Mouse (Mus musculus): ENCODE results near the gene Olfr281.
"Not testable (repeated sequence)": the region's sequence is repeated elsewhere in the genome, so short reads cannot be mapped to it uniquely, and the experiment has no call there.

Gene Olfr281

DNA sequence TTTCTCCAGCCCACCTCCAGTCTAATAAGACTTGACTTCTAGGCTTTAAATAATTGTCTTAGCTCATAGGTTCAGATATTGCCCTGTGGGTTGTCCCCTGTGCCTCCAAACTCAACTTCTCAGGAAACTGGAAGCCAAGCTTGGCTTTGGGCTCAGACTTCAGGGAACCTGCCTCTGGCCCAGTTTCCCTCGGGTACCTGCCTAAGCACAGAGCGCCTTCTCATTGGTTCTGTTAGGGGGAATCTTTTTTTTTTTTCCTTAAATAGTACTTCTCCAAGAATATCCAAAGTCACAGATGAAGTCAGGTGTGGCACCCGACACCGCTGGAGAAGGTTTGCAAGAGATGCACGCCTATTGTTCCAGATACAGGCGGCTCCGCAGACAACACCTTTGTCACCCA is at the start of gene Olfr281:
TSS of gene Olfr281 (plus strand) at position 301 of the 400 bp plus-strand sequence.
- no peak for ATAC-seq (ENCODE audit: low TSS enrichment)

DNA sequence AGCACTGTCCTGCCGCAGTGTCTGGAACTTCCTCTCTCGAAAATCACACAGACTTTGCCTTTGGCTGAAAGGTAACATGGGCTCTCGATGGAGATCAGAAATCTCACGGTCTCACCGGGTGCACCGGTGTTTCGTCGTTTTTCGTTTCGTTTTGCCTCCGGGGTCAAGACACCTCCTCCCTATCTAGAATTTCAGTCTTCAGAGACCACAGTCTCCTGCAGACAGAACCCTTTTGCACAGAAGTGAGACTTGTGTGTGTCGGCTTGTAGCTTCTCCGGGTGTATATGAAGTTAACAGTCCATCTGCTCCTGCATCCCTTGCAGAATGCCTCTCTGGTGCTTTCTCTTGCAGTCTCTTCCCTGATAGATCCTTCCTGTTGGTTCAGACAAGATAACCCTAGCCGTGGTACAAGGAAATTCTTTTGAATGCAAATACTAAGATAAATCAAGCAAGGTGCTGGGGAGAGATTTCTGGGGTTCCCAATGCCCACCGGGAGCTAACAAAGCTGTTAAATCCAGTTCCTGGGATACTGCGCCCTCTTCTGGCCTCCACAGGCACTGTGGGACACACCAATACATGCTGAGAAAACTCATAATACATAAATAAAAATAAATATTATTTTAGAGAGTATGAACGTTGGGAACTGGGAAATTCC is 43.9 kb upstream of the Olfr281 start:
- ATAC-seq (ENCODE audit: low TSS enrichment): peak; percentile 50; the same call in 1 of the 2 replicates

DNA sequence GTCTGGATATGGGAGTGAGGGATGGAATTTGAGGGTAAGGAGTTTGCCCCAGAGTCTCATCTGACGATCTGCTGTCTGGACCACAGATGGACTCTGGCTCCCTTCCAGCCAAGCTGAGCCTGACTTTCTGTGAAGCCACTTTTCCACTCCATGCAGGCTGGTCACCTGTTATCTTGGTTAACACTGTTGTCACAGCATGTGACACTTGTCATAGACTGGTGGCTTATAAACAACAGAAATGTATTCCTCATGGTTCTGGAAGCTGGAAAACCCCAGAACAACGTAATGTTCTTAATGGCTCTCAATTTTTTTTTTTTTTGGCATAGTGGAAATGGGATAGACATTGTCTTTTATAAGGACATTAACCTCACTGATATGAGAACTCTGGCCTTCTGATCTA is 42.8 kb upstream of the Olfr281 start:
- no peak for ATAC-seq (ENCODE audit: low TSS enrichment)

DNA sequence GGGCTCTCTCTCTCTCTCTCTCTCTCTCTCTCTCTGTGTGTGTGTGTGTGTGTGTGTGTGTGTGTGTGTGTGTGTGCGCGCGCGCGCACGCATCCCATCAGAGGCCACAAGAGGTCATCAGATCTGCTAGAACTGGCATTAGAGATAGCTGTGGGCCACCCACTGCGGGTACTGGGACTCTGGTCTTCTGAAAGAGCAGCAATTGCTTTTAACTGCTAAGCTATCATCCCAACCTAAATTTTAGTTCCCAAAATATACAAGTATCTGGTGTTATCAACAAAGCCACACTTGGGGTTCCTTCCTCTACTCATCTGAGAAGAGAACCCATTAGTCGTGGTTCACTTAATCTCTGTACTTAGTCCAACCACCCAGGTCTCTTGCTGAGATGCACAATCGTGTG is 42.1 kb upstream of the Olfr281 start:
- ATAC-seq (ENCODE audit: low TSS enrichment): no peak

DNA sequence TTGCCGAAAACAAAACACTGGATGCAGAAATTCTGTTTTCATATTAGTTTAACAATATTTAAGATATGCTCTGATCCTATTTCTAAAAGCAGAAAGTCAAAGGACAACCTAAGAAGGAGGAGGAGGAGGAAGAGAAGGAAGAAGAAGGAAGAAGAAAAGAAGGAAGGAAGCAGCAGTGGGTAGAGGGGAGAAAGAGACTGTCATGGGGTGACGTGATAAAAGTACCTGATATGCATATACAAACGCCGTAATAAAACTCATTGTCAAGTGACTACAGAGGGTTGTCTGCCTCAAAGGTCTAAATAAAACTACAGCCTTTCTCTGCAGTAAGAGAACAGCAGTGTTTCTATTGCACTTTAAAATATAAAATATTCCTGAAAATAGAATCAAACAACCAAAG is 36.4 kb upstream of the Olfr281 start:
- ATAC-seq (ENCODE audit: low TSS enrichment): no peak

DNA sequence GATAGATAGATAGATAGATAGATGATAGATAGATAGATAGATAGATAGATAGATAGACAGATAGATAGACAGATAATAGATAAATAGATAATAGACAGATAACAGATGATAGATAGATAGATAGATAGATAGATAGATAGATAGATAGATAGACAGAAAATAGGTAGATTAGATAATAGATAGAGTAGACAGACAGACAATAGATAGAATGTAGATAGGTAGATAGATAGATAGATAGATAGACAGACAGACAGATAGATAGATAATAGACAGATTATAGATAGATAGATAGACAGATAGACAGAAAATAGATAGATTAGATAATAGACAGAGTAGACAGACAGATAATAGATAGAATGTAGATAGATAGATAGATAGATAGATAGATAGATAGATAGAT is 35.6 kb upstream of the Olfr281 start:
- ATAC-seq (ENCODE audit: low TSS enrichment): not testable (repeated sequence)

DNA sequence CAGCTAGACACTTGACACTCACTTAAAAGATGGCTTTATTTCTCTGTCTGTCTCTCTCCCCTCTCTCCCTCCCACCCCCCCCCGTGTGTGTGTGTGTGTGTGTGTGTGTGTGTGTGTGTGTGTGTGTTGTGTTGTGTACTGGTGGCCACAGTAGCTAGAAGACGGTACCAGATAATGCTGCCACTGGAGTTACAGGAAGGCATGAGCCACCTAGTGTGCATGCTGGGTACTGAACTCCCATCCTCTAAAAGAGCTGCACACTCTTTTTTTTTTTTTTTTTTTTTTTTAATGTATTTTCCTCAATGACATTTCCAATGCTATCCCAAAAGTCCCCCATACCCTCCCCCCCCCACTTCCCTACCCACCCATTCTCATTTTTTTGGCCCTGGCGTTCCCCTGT is 35.1 kb upstream of the Olfr281 start:
- ATAC-seq (ENCODE audit: low TSS enrichment): not testable (repeated sequence)

DNA sequence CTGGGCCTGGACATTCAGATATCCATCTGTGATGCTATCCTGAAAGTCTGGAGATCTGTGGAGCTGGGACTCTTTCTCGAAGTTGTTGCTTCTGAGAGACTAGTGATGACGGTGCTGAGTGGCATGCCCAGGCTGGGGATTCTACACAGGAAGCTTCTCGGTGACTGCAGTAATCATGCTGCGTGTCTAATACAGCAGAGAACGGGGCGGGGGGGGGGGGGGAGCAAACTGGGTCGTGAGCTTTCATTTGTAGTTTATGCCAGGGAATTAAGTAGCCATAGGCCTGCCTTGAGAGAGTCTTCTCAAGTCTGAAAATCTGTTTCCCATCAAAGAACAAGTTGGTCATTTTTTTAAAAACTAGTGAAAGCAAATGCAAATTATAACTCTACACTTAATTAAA is 34.3 kb upstream of the Olfr281 start:
- ATAC-seq (ENCODE audit: low TSS enrichment): no peak

DNA sequence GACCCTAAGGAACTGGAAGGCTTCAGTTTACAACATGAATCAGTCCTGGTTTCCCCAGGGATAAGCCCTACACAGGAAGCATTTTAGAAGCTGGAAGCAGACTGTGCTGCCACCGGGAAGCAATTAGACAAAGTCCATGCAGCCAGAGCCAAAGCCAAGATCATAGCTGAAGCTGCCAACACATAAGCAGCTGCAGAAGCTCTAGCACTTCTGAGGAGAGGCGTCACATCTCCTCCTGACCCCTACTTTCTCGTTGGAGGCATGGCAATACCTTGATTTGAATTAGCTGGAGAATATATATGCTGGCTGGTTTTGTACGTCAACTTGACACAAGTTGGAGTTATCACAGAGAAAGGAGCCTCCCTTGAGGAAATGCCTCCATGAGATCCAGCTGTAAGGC is 31.5 kb upstream of the Olfr281 start:
- ATAC-seq (ENCODE audit: low TSS enrichment): no peak

DNA sequence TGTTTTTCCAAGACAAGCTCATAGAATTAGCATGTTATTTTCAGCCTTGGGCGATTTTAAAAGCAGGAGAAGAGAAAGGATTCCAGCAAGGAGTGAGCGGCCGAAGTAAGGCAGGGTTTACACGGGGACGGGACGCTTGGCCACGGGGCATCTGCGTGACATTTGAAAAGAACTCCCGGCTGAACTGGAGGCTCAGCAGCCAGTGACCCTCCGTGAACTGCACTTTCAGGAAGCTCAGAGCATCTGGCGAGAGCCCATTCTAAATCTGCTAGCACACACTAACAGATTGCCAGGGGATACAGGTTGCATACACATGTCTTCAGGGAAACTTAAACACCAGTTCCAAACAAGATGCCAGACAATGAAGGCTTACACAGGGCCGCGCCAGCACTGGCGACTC is 28.1 kb upstream of the Olfr281 start:
- ATAC-seq (ENCODE audit: low TSS enrichment): no peak

DNA sequence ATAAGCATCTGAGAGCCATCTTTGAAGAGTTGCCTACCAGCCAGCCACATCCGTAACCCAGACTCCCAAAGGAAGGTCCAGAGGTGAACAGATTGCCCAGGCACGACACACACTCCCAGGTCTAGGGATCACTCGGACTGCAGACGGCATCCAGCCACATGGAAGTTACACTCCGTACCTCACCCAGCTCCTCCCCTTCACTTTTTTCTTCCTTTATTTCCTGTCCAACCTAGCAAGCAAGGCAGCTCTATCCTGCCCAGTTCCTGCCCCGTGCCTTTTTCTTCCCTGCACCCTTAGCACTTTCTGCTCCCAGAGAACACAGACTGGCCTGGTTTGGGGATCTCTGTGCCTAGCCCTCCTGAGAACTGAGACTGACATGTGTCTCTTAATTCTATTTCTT is 27.6 kb upstream of the Olfr281 start:
- ATAC-seq (ENCODE audit: low TSS enrichment): no peak

DNA sequence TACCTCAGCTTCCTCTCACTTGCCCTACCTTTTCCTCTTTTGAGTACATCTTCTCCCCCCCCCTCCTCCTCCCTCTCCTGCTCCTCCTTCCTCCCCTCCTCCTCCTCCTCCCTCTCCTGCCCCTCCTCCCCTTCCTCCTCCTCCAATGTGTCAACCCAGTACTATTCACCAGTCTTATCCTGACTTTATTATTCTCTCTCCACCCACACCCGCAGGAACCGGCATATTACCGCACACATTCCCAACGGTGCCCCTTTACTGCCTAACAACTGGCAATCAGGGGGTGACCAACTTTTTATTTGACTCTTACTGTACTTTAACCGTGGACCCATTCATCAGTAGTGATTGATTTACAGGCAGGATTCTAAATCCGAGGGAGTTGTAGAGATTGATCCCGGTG is 27.2 kb upstream of the Olfr281 start:
- no peak for ATAC-seq (ENCODE audit: low TSS enrichment)

DNA sequence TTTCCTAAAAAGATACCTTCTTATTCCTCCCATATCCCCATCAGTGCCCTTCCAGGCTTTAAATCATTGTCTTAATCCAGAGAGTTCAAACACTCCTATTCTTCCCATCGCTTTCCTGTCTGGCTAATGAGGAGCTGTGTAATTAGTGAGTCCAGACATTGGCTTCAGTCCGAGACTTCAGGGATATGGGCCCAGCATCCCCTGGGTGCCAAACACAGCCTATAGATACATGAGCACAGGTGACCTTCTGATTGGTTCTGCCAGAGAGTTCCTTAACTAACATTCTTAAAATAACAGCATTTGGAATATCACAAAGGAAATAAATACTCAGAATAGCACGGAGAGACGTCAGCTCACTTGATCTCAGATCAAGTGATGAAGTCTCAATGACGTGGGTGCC is 21.5 kb upstream of the Olfr281 start, which contains the start of gene Olfr282:
TSS of gene Olfr282 (plus strand) at position 301 of the 400 bp plus-strand sequence.
- ATAC-seq (ENCODE audit: low TSS enrichment): not testable (repeated sequence)

DNA sequence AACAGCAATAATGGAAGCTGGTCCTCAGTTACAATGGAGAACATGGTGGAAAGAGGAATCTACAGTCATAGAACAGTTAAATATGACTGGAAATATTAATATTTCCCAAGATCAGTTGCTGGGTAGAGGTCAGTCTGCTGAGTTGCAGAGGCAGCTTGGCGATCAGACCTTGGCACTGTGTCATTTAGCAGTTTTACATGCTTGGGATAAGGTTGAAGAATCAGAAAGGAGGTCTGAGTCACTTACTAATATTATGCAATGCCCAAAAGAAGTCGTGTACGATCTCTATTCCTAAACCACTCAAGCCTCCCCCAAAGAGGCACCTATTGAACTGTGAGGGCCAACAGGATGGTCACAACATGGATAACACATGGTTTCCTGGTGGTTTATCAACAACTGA is 7.8 kb upstream of the Olfr281 start:
- no peak for ATAC-seq (ENCODE audit: low TSS enrichment)

DNA sequence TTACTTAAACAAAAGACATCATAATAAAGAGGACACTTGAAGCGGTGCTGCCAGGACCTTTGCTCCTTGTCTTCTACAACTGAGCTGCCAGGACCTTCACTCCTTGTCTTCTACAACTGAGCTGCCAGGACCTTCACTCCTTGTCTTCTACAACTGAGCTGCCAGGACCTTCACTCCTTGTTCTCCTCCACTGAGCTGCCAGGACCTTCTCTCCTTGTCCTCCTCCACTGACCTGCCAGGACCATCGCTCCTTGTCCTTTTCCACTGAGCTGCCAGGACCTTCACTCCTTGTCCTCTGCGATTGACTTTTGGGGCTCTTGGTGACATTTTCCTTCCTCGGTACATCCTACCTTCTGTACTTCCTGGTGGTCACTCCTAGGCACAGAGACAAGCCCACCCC is 3.9 kb upstream of the Olfr281 start:
- no peak for ATAC-seq (ENCODE audit: low TSS enrichment)

DNA sequence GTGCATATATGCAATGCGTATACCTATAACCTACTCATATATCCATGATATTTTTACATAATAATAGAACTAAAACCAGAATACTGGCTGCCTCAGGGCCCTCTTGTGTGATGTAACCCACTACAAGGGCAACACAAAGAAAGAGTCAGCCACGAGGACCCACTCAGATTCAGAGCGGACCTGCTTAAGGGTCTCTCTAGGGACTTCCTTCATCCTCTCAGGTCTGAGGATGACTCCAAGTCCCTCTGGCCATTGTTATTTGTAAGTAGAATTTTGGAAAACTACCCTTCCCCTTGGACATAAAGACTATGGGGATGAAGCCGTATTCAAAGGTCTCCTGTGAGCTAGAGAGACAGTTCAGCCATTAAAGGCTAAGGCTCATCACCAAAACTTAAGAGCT is 17.2 kb downstream of the Olfr281 start, which contains the start of gene OR5BS1P:
TSS of gene OR5BS1P (plus strand) at position 301 of the 400 bp plus-strand sequence.
- no peak for ATAC-seq (ENCODE audit: low TSS enrichment)

DNA sequence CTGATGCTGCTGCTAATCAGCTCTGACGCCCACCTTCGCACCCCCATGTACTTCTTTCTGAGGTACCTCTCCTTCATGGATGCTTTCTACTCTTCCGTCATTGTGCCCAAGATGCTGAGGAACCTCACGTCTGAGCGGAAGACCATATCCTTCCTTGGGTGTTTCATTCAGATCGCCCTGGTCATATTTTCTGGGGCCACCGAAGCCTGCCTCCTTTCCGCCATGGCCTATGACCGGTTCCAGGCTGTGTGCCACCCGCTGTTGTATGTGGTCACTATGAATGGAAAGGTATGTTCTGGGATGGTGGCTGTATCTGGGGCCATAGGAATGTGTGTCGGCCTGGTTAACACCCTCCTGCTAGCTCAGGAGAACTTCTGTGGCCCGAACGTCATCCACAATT is 19.2 kb downstream of the Olfr281 start:
- ATAC-seq (ENCODE audit: low TSS enrichment): no peak

DNA sequence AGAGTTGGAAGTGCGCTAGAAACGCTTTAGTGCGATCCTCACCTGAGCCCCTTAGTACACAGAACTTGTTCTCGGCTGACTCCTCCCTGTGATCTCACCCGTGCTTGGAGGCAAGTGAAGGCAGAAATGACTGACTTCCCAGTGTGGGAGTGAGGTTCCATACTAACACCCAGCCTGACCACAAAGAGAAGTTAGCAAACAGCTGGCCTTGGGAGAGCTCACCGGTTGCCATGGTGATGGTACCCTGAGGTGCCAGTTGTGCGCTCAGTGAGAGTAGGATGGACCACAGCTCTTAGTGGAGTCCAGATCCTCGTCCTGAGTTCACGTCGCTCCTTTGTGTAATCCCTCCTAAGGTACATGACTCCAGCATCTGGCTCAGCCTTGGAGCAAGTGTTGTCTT is 22.6 kb downstream of the Olfr281 start:
- no peak for ATAC-seq (ENCODE audit: low TSS enrichment)

DNA sequence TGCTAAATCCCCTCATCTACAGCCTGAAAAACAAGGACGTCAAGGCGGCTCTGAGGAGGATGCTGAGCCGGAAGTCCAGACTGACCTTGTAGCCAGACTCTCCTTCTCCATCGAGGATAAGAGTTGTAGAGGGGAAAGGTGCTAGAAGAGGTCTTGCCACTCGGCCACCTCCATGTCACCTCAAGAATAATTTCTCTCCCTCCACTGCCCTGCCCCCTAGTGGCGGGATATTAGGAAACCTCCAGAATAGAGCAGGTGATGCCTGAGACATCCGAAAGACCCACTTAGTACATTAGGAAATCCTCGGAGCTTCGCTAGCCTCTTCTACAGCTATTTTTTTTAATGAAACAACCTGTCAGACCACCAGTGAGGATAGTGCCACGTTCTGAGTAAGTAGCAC is 23.0 kb downstream of the Olfr281 start:
- no peak for ATAC-seq (ENCODE audit: low TSS enrichment)

DNA sequence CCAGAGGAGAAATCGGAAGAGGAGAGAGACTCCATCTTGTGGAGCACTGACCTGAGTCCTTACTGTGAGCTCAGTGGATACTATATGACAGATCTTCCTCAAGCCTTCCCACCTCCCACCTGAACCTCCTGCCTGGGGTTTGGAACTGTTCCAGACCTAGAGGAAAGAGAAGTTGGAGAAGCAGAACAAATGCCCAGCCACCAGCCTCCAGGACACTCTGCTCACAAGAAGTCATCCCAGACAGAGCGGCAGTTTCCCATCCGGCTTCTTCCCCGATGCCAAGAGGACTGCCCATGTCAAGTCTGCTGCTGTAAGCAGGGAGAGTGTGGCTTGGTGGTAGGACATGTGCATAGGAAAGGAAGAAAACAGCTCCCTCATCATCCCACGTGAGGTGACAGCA is 23.9 kb downstream of the Olfr281 start:
- ATAC-seq (ENCODE audit: low TSS enrichment): no peak

DNA sequence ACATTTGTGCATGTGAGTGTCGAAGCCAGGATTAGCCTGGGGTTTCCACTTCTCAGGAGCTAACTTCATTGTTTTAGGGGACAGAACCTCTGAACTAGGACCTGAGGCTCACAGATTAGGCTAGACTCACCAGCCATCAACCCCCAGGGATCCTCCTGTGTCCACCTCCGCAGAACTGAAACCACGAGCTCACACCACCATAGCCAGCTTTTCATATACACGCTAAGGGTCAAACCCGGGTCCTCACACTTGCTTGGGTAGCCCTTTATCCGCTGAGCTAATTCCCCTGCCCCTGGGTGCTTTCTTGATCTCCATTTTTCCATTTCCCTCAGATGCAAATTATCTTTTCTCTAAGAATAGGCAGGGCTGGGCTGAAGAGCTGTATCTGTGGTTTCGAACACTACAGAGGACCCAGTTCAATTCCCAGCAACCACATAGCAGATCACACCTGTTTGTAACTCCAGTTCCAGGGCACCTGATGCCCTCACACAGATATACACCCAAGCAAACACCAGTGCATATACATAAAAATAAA is 27.2 kb downstream of the Olfr281 start:
- ATAC-seq (ENCODE audit: low TSS enrichment): no peak

DNA sequence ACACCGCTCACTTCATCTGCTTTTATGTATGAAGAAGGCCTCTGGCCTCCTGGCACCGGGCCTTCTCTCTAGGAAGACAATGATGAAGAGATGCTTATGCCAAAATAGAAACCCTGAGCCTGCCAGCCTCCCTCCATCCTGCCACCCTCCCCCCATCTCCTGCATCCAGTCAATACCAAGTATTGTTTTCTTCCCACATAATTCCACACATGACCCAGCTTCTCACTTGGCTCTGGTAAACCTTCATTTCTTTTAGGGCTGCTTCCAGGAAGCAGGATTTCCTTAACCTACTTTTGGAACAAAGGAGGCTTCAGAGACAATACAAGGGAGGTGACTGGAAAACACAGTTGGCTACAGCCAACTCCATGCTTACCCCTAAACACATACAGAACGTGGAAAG is 30.3 kb downstream of the Olfr281 start, which contains the start of gene Lalba:
TSS of gene Lalba (minus strand) at position 21 of the 400 bp plus-strand sequence.
- no peak for ATAC-seq (ENCODE audit: low TSS enrichment)
